Mouse (Mus musculus) kidney, adult 2 months (tissue): ENCODE data around the gene Prrc2a.

Source experiments
- CTCF ChIP-seq: fragments of 200-500 bp; conservative IDR thresholded peaks from 2 replicates; pipeline ENCODE4 v1.5.1; 2011; ENCODE audit warnings: low read depth, mild to moderate bottlenecking, control low read depth, low read length, moderate library complexity, mixed read lengths; ENCODE audit not compliant: insufficient read depth, insufficient read length
- POLR2A ChIP-seq: fragments of 200-500 bp; IDR thresholded peaks from one replicate; pipeline ENCODE4 v1.6.1; 2011; ENCODE audit warnings: low read depth, low read length, control low read depth

GRCm38 (mm10) chr17:35162730-35163129, 2.0 kb downstream of the Prrc2a start:
- TF ChIP-seq CTCF = no peak
- no peak for TF ChIP-seq POLR2A
